Mouse (Mus musculus) T-helper 17 cell (primary cell): ENCODE measurements around the gene Rnf121.

ENCODE experiments used
- in situ Hi-C, 2 experiments: fragments of 300-600 bp; cut with MboI, MseI; formaldehyde crosslinking; loops; 1 replicate in 1 of 2; 2 replicates in 1 of 2; pipeline ENCODE4 v1.15.1; 2025; ENCODE audit warnings: high pct_unique_total_duplicates in 2 of 2

The Rnf121 gene

GRCm38 (mm10) chr7:102065046-102065891 lies at the start of gene Rnf121, which contains the start of the genes Xndc1 and Xntrpc:
TSS of gene Rnf121 (minus strand) at chr7:102065469.
TSS of gene Xndc1 (plus strand) at chr7:102065511.
TSS of gene Xntrpc (plus strand) at chr7:102065713.
- in situ Hi-C loops: loop anchor here in 1 of 2 experiments (10.0 kb wide), 1 partner anchor 400 kb away; the partner anchor contains the start of gene Clpb

- in situ Hi-C loops: no loop called here
Measured at GRCm38 (mm10) chr7:102113151-102113729, 48.0 kb upstream of the Rnf121 start.

GRCm38 (mm10) chr7:102109746-102110145 lies 44.5 kb upstream of the Rnf121 start:
- in situ Hi-C loops: no loop called here

- in situ Hi-C loops: no loop called here
Measured at GRCm38 (mm10) chr7:102109171-102109570, 43.9 kb upstream of the Rnf121 start, which contains the start of gene Art5. TSS of gene Art5 (minus strand) at chr7:102109489.

GRCm38 (mm10) chr7:102108206-102108605 lies 42.9 kb upstream of the Rnf121 start:
- in situ Hi-C loops: no loop called here

- in situ Hi-C loops: no loop called here
Measured at GRCm38 (mm10) chr7:102106700-102107141, 41.5 kb upstream of the Rnf121 start.

GRCm38 (mm10) chr7:102104126-102104525 lies 38.9 kb upstream of the Rnf121 start:
- in situ Hi-C loops: no loop called here

GRCm38 (mm10) chr7:102103555-102103954 lies 38.3 kb upstream of the Rnf121 start:
- in situ Hi-C loops: no loop called here

GRCm38 (mm10) chr7:102102696-102103095 lies 37.4 kb upstream of the Rnf121 start:
- in situ Hi-C loops: no loop called here

GRCm38 (mm10) chr7:102102241-102102640 lies 37.0 kb upstream of the Rnf121 start:
- in situ Hi-C loops: no loop called here

GRCm38 (mm10) chr7:102101487-102101886 lies 36.2 kb upstream of the Rnf121 start, which contains the start of gene Art1:
TSS of gene Art1 (plus strand) at chr7:102101743.
- in situ Hi-C loops: no loop called here

GRCm38 (mm10) chr7:102100868-102101267 lies 35.6 kb upstream of the Rnf121 start:
- in situ Hi-C loops: no loop called here

GRCm38 (mm10) chr7:102099760-102100661 lies 34.7 kb upstream of the Rnf121 start:
- in situ Hi-C loops: loop anchor here in 1 of 2 experiments (10.0 kb wide), 1 partner anchor 715 kb away; no protein-coding TSS in a partner anchor

- in situ Hi-C loops: no loop called here
Measured at GRCm38 (mm10) chr7:102087336-102087735, 22.1 kb upstream of the Rnf121 start.

- in situ Hi-C loops: loop anchor here (5.0 kb wide), 3 partner anchors 37 to 422 kb away; partner anchors contain the start of gene Clpb (in 1 of the 2)
Measured at GRCm38 (mm10) chr7:102084041-102084696, 18.9 kb upstream of the Rnf121 start.

- in situ Hi-C loops: loop anchor here (5.0 kb wide), 3 partner anchors 36 to 421 kb away; partner anchors contain the start of gene Clpb (in 1 of the 2)
Measured at GRCm38 (mm10) chr7:102082816-102083215, 17.5 kb upstream of the Rnf121 start, which contains the start of gene Trpc2. TSS of gene Trpc2 (plus strand) at chr7:102083116.

GRCm38 (mm10) chr7:102081784-102082183 lies 16.5 kb upstream of the Rnf121 start:
- in situ Hi-C loops: loop anchor here (5.0 kb wide), 3 partner anchors 34 to 419 kb away; partner anchors contain the start of gene Clpb (in 1 of the 2)

- in situ Hi-C loops: loop anchor here (5.0 kb wide), 3 partner anchors 33 to 418 kb away; partner anchors contain the start of gene Clpb (in 1 of the 2)
Measured at GRCm38 (mm10) chr7:102080311-102080710, 15.0 kb upstream of the Rnf121 start.

- in situ Hi-C loops: no loop called here
Measured at GRCm38 (mm10) chr7:102078517-102078916, 13.2 kb upstream of the Rnf121 start.

- in situ Hi-C loops: no loop called here
Measured at GRCm38 (mm10) chr7:102076714-102077296, 11.5 kb upstream of the Rnf121 start.
